Mouse (Mus musculus) olfactory bulb, adult 2 months (tissue): Measurements from ENCODE around the gene Itgb7. TPM values are rescaled to one million over a fixed set of nuclear protein-coding genes. Genes with fewer than 3 reads are reported as not detected.

Experiments
- H3K27ac ChIP-seq: fragments of 200-500 bp; 2 replicates; pipeline ENCODE4 v1.5.1; 2012; ENCODE audit warnings: low read depth, low read length; ENCODE audit not compliant: insufficient read depth
- H3K4me1 ChIP-seq: fragments of 200-500 bp; 2 replicates; pipeline ENCODE4 v1.6.1; 2012; ENCODE audit warnings: low read length; ENCODE audit not compliant: control insufficient read depth, insufficient read depth
- H3K4me3 ChIP-seq: fragments of 200-500 bp; 2 replicates; pipeline ENCODE4 v1.5.1; 2012; ENCODE audit warnings: mild to moderate bottlenecking, low read depth, low read length, moderate library complexity; ENCODE audit not compliant: insufficient read depth
- CTCF ChIP-seq: fragments of 200-500 bp; IDR thresholded peaks from 2 replicates; pipeline ENCODE4 v1.5.1; 2012; ENCODE audit warnings: low read depth, mild to moderate bottlenecking, low read length, moderate library complexity; ENCODE audit not compliant: insufficient read depth
- POLR2A ChIP-seq: fragments of 200-500 bp; IDR thresholded peaks from 2 replicates; pipeline ENCODE4 v1.6.1; 2012; ENCODE audit warnings: mild to moderate bottlenecking, low read depth, low read length, moderate library complexity; ENCODE audit not compliant: insufficient read depth
- WGBS: fragments of 180-500 bp; shearing (Covaris S2); methylation state at CpG from one replicate; pipeline ENCODE4 v1.1.7; 2018; 5-methylcytosine and 5-hydroxymethylcytosine counted together
- polyA plus RNA-seq: library from polyadenylated mRNA; stranded (reverse); fragments of >200 nt; gene quantifications from 2 replicates; pipeline ENCODE4 v1.2.4, GENCODE M21; 2012; ENCODE audit warnings: low replicate concordance; ENCODE audit not compliant: missing spikeins, insufficient read depth, insufficient read length

Itgb7 gene
- polyA plus RNA-seq, 1 experiment, result not detected

- 86% methylated on average over 4 of the region's 4 CpGs for WGBS
- no peak for TF ChIP-seq POLR2A
- no peak for TF ChIP-seq CTCF
- H3K4me3 ChIP-seq, result no peak overlapping the region
- no peaks in the 10 kb centered on the region for H3K4me1 ChIP-seq
- H3K27ac ChIP-seq, result no peak overlapping the region
Observed at GRCm38 (mm10) chr15:102193652-102194051, 38.1 kb downstream of the Itgb7 start.

GRCm38 (mm10) chr15:102192820-102193386, 38.8 kb downstream of the Itgb7 start:
- TF ChIP-seq CTCF (no peak), POLR2A (no peak)
- H3K4me1 ChIP-seq, result no peaks in the 10 kb centered on the region
- H3K4me3 ChIP-seq, result no peak overlapping the region
- 84% methylated on average over 5 of the region's 5 CpGs for whole genome bisulfite sequencing
- H3K27ac ChIP-seq, result no peak overlapping the region

- TF ChIP-seq POLR2A, result no peak
- whole genome bisulfite sequencing, result 83% methylated on average over 7 of the region's 7 CpGs
- no peak overlapping the region for H3K4me3 ChIP-seq
- no peaks in the 10 kb centered on the region for H3K4me1 ChIP-seq
- no peak overlapping the region for H3K27ac ChIP-seq
Observed at GRCm38 (mm10) chr15:102192271-102192812, 39.4 kb downstream of the Itgb7 start.

- TF ChIP-seq POLR2A (no peak), CTCF (no peak)
- WGBS, result 77% methylated on average over 7 of the region's 7 CpGs
- H3K4me3 ChIP-seq, result no peak overlapping the region
Observed at GRCm38 (mm10) chr15:102191699-102192098, 40.0 kb downstream of the Itgb7 start.

GRCm38 (mm10) chr15:102188883-102189282, 42.9 kb downstream of the Itgb7 start:
- no peak for TF ChIP-seq CTCF
- no peak for TF ChIP-seq POLR2A
- no peak overlapping the region for H3K4me3 ChIP-seq
- WGBS, result 70% methylated on average over 6 of the region's 6 CpGs
- no peaks in the 10 kb centered on the region for H3K4me1 ChIP-seq
- H3K27ac ChIP-seq, result no peak overlapping the region

More at GRCm38 (mm10) chr15:102191699-102192098, 40.0 kb downstream of the Itgb7 start:
- Histone ChIP-seq H3K27ac (no peak overlapping the region), H3K4me1 (no peaks in the 10 kb centered on the region)

GRCm38 (mm10) chr15:102188096-102188495, 43.6 kb downstream of the Itgb7 start:
- TF ChIP-seq CTCF (no peak), POLR2A (no peak)
- Histone ChIP-seq H3K27ac (no peak overlapping the region), H3K4me1 (no peaks in the 10 kb centered on the region), H3K4me3 (no peak overlapping the region)
- 93% methylated on average over 10 of the region's 10 CpGs for WGBS

GRCm38 (mm10) chr15:102186239-102186638, 45.5 kb downstream of the Itgb7 start:
- TF ChIP-seq CTCF, result no peak
- no peak for TF ChIP-seq POLR2A
- 86% methylated on average over 11 of the region's 11 CpGs for WGBS
- no peaks in the 10 kb centered on the region for H3K4me1 ChIP-seq
- H3K27ac ChIP-seq, result no peak overlapping the region
- H3K4me3 ChIP-seq, result no peak overlapping the region

- WGBS, result 90% methylated on average over 3 of the region's 3 CpGs
Observed at GRCm38 (mm10) chr15:102183076-102183475, 48.7 kb downstream of the Itgb7 start.

GRCm38 (mm10) chr15:102179924-102180323, 51.8 kb downstream of the Itgb7 start:
- WGBS, result 93% methylated on average over 14 of the region's 14 CpGs
- TF ChIP-seq POLR2A, result no peak
- no peak for TF ChIP-seq CTCF
- no peak overlapping the region for H3K4me3 ChIP-seq
- H3K27ac ChIP-seq, result no peak overlapping the region
- H3K4me1 ChIP-seq, result no peaks in the 10 kb centered on the region

More at GRCm38 (mm10) chr15:102183076-102183475, 48.7 kb downstream of the Itgb7 start:
- H3K4me1 ChIP-seq, result no peaks in the 10 kb centered on the region
- TF ChIP-seq CTCF (no peak), POLR2A (no peak)
- no peak overlapping the region for H3K27ac ChIP-seq
- H3K4me3 ChIP-seq, result no peak overlapping the region
